Mouse (Mus musculus): ENCODE results near the gene Lmbrd2.

DNA sequence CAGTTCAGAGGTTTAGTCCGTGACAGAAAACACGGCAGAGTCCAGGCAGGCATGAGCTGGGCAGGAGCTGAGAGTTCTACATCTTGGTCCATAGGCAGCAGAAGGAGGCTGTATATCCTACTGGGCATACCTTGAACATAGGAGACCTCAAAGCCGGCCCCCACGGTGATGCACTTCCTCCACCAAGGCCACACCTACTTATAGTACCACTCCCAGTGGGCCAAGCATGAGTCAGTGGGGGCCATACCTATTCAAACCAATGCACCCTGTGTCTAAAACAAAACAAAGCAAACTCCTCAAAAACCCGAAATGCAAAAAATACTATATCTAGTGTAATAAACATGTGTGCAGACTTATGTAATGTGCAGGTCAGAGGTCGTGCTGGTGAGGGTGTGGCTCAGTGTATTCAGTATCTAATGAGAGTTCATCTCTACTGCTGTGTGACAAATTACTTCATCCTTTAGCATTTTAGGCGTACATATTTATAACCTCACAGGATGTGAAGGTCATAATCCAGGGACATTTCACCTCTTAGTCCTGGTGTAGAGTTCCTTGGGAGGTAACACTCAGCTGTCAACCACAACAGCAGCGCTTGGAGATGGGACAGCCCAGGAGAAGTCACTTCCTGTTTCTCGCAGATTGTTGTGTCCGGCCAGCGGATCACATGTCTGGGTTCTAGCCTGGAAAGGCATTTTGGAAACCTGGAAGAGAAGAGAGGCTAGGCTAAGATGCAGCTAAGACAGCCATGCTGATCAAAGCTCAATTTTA is 46.6 kb upstream of the Lmbrd2 start:
- no peak for TF ChIP-seq MAX (IDR thresholded peaks at IDR 0.05; ENCODE audit: low read depth)
- TF ChIP-seq E2F4 (IDR thresholded peaks at IDR 0.05; ENCODE audit: insufficient read depth) = no peak
- TF ChIP-seq POLR2A (IDR thresholded peaks at IDR 0.05; ENCODE audit: insufficient read length, low read depth) = no peak
- no peak for TF ChIP-seq TCF12 (IDR thresholded peaks at IDR 0.05; ENCODE audit: insufficient read depth, poor library complexity, severe bottlenecking)
- TF ChIP-seq CEBPB (IDR thresholded peaks at IDR 0.05; ENCODE audit: insufficient read depth, poor library complexity, severe bottlenecking) = no peak
- TF ChIP-seq REST (IDR thresholded peaks at IDR 0.05; ENCODE audit: insufficient read depth, insufficient read length) = no peak
- no peak for TF ChIP-seq POLR2AphosphoS2 (IDR thresholded peaks at IDR 0.05; ENCODE audit: insufficient read length, low read depth)
- TF ChIP-seq USF1 (IDR thresholded peaks at IDR 0.05; ENCODE audit: low read depth) = no peak
- TF ChIP-seq MYOD1 (IDR thresholded peaks at IDR 0.05; ENCODE audit: control insufficient read depth in 1 of 3, insufficient read length in 2 of 3, low read depth in 2 of 3) = no peak
- TF ChIP-seq MYOG (IDR thresholded peaks at IDR 0.05; ENCODE audit: control insufficient read depth in 1 of 3, insufficient read depth in 1 of 3, insufficient read length in 2 of 3, low read depth in 2 of 3) = no peak
- no peak for TF ChIP-seq TCF3 (IDR thresholded peaks at IDR 0.05; ENCODE audit: insufficient read length, low read depth)
- TF ChIP-seq SRF (IDR thresholded peaks at IDR 0.05; ENCODE audit: control insufficient read depth, insufficient read length, low read depth) = no peak
